8 mouse cellular contexts compared by ENCODE assay signal in genomic region chr1:36472106-36472440, GRCm38 (mm10). TPM values are rescaled to one million over a fixed set of nuclear protein-coding genes. Genes with fewer than 3 reads are reported as not detected.
DNase-seq lines count a peak whose midpoint lies in the region; ATAC-seq and TF ChIP-seq lines count a peak whose summit lies in the region.

No protein-coding gene starts in this region.

- no peaks in the 10 kb centered on the region for H3K27me3 ChIP-seq in forebrain, embryonic 16.5 days (replicated peaks; ENCODE audit: control insufficient read depth, insufficient read depth, low read length)

- 13% methylated on average over 18 of the region's 18 CpGs for WGBS in forebrain, embryonic 16.5 days
- WGBS in macrophage (ENCODE audit: missing documents): 13% methylated on average over 18 of the region's 18 CpGs

- peaks cover 43% of the 10 kb centered on the region for H3K4me1 ChIP-seq in forebrain, embryonic 16.5 days (replicated peaks; ENCODE audit: control insufficient read depth, insufficient read depth, low read length)

- peak; percentile 16 for ATAC-seq in activated CD4-positive, CD25-positive, alpha-beta regulatory T cell, adult 4 months
- ATAC-seq in forebrain, embryonic 16.5 days: no peak; the same call in 1 of the 2 replicates

- DNase-seq in layer of hippocampus, adult 2 months (ENCODE audit: low spot score in 2 of 2): peak in 1 of 2 experiments; percentile 25
- no peak for DNase-seq in layer of hippocampus, postnatal 14 days (ENCODE audit: low spot score in 2 of 2)
- DNase-seq in left cerebral cortex, adult 11 months (ENCODE audit: low spot score): no peak
- DNase-seq in right cerebral cortex, postnatal 4 days: no peak
- no peak for DNase-seq in Muller cell, postnatal 12 days (ENCODE audit: inconsistent ontology term)

- no peak for TF ChIP-seq CTCF in layer of hippocampus, adult 2 months (conservative IDR thresholded peaks at IDR 0.05)

- peaks cover 28% of the 10 kb centered on the region; the same call in 1 of the 2 replicates for H3K79me2 ChIP-seq in macrophage (ENCODE audit: inconsistent target)

- no peaks in the 10 kb centered on the region for H3K36me3 ChIP-seq in forebrain, embryonic 16.5 days (ENCODE audit: control insufficient read depth, insufficient read depth)
- no peaks in the 10 kb centered on the region for H3K36me3 ChIP-seq in macrophage (ENCODE audit: inconsistent target)

- H3K27ac ChIP-seq in layer of hippocampus, adult 2 months: peak overlapping the region; percentile 82
- no peak overlapping the region for H3K27ac ChIP-seq in forebrain, embryonic 16.5 days (ENCODE audit: low read length)
- no peak overlapping the region for H3K27ac ChIP-seq in macrophage

- no peaks in the 10 kb centered on the region for H3K9me3 ChIP-seq in forebrain, embryonic 16.5 days (ENCODE audit: control insufficient read depth, low read length)

- H3K4me3 ChIP-seq in layer of hippocampus, adult 2 months: peak overlapping the region; percentile 77
- peak overlapping the region; percentile 54 for H3K4me3 ChIP-seq in forebrain, embryonic 16.5 days (replicated peaks; ENCODE audit: low read length)
- H3K4me3 ChIP-seq in macrophage (ENCODE audit: inconsistent target): peak overlapping the region; percentile 53

- peak overlapping the region; percentile 66 for H3K9ac ChIP-seq in forebrain, embryonic 16.5 days (replicated peaks; ENCODE audit: low read depth, low read length)

- peak overlapping the region; percentile 75 for H3K4me2 ChIP-seq in forebrain, embryonic 16.5 days (ENCODE audit: low read length)

RNA-seq across cellular contexts. Expression of gene Cnnm4, which starts 0.7 kb away (rescaled TPM):
- total RNA-seq in layer of hippocampus, adult 2 months (2021): 10 to 100 TPM; 16.9 to 17.2 TPM
- total RNA-seq in layer of hippocampus, postnatal 14 days (2021): 10 to 100 TPM; 16.8 to 18.2 TPM
- 10 to 100 TPM in 1 of 2 experiments, 1 to 10 TPM in 1; 9.0 to 10.4 TPM for polyA plus RNA-seq in activated CD4-positive, CD25-positive, alpha-beta regulatory T cell, adult 4 months (2017; shearing (Covaris generic))
- polyA plus RNA-seq in forebrain, embryonic 16.5 days (2015; fragmentation: Nextera tagmentation; extraction: Ambion mirVana): 9.7 and 11.0 TPM in 2 replicates
- 10 to 100 TPM in 2 of 26 experiments, 1 to 10 TPM in 24; 3.2 to 10.9 (median 6.8) TPM for total RNA-seq in macrophage (2018; cell fraction: chromatin; rRNA removed)
- 1 to 10 TPM; 3.4 to 6.4 (median 5.0) TPM for total RNA-seq in macrophage (2018; cell fraction: cytosol; rRNA removed)
- total RNA-seq in macrophage (2018; cell fraction: nucleus; rRNA removed): 10 to 100 TPM in 11 of 26 experiments, 1 to 10 TPM in 15; 4.8 to 14.0 (median 9.1) TPM
- polyA plus RNA-seq in macrophage (2018): 2.9 to 3.6 TPM (median 3.0 TPM) in 3 replicates

RNA-seq across cellular contexts. Expression of gene Lman2l, which starts 27.0 kb away (rescaled TPM):
- total RNA-seq in layer of hippocampus, adult 2 months (2021): 10 to 100 TPM; 73.2 to 77.2 TPM
- 10 to 100 TPM; 51.3 to 57.7 TPM for total RNA-seq in layer of hippocampus, postnatal 14 days (2021)
- 10 to 100 TPM in 1 of 2 experiments, 1 to 10 TPM in 1; 9.1 to 13.3 TPM for polyA plus RNA-seq in activated CD4-positive, CD25-positive, alpha-beta regulatory T cell, adult 4 months (2017; shearing (Covaris generic))
- 62.8 and 67.6 TPM in 2 replicates for polyA plus RNA-seq in forebrain, embryonic 16.5 days (2015; fragmentation: Nextera tagmentation; extraction: Ambion mirVana)
- 10 to 100 TPM in 25 of 26 experiments, 1 to 10 TPM in 1; 9.6 to 75.8 (median 42.3) TPM for total RNA-seq in macrophage (2018; cell fraction: chromatin; rRNA removed)
- total RNA-seq in macrophage (2018; cell fraction: cytosol; rRNA removed): 10 to 100 TPM; 10.7 to 22.2 (median 16.6) TPM
- 10 to 100 TPM; 14.3 to 64.9 (median 38.6) TPM for total RNA-seq in macrophage (2018; cell fraction: nucleus; rRNA removed)
- polyA plus RNA-seq in macrophage (2018): 14.9 to 17.7 TPM (median 17.1 TPM) in 3 replicates

RNA-seq across cellular contexts. Expression of gene Cnnm3, which starts 39.6 kb away (rescaled TPM):
- 10 to 100 TPM; 33.1 to 38.1 TPM for total RNA-seq in layer of hippocampus, adult 2 months (2021)
- total RNA-seq in layer of hippocampus, postnatal 14 days (2021): 10 to 100 TPM; 36.1 to 39.5 TPM
- polyA plus RNA-seq in activated CD4-positive, CD25-positive, alpha-beta regulatory T cell, adult 4 months (2017; shearing (Covaris generic)): 1 to 10 TPM; 4.0 to 5.5 TPM
- polyA plus RNA-seq in forebrain, embryonic 16.5 days (2015; fragmentation: Nextera tagmentation; extraction: Ambion mirVana): 4.8 and 5.8 TPM in 2 replicates
- total RNA-seq in macrophage (2018; cell fraction: chromatin; rRNA removed): 10 to 100 TPM in 16 of 26 experiments, 1 to 10 TPM in 10; 2.7 to 42.7 (median 14.5) TPM
- total RNA-seq in macrophage (2018; cell fraction: cytosol; rRNA removed): 10 to 100 TPM in 11 of 26 experiments, 1 to 10 TPM in 15; 4.3 to 23.0 (median 9.2) TPM
- total RNA-seq in macrophage (2018; cell fraction: nucleus; rRNA removed): 10 to 100 TPM in 23 of 26 experiments, 1 to 10 TPM in 3; 8.2 to 41.7 (median 17.7) TPM
- 6.7 to 14.7 TPM (median 6.8 TPM) in 3 replicates for polyA plus RNA-seq in macrophage (2018)
